Mouse (Mus musculus): Measurements from ENCODE around the gene Shisa5. TPM values are rescaled to one million over a fixed set of nuclear protein-coding genes. Genes with fewer than 3 reads are reported as not detected.

Shisa5 gene
- total RNA-seq, 2 experiments from 2014 or later: 46.0 to 56.0 TPM

Other genes starting within 250 kb of the Shisa5 start
- 10 to 100 TPM; 75.6 to 78.8 TPM for gene Nckipsd, start 230.2 kb upstream of the Shisa5 start, total RNA-seq (2021)
- gene Celsr3, start 212.2 kb upstream of the Shisa5 start, total RNA-seq (2021): 10 to 100 TPM; 54.6 to 58.6 TPM
- 10 to 100 TPM; 13.8 to 16.1 TPM for gene Slc26a6, start 185.3 kb upstream of the Shisa5 start, total RNA-seq (2021)
- gene Tmem89, start 123.9 kb upstream of the Shisa5 start, total RNA-seq (2021): not detected
- gene Uqcrc1, start 101.9 kb upstream of the Shisa5 start, total RNA-seq (2021): 100 to 1,000 TPM; 346 to 356 TPM
- gene Col7a1, start 85.0 kb upstream of the Shisa5 start, total RNA-seq (2021): 1 to 10 TPM; 1.9 to 2.3 TPM
- gene Ucn2, start 52.6 kb upstream of the Shisa5 start, total RNA-seq (2021): under 1 TPM; 0.47 to 0.76 TPM
- 10 to 100 TPM; 12.1 to 17.5 TPM for gene Pfkfb4, start 46.8 kb upstream of the Shisa5 start, total RNA-seq (2021)
- 10 to 100 TPM; 14.6 to 16.6 TPM for gene Trex1, start 21.2 kb downstream of the Shisa5 start, total RNA-seq (2021)
- gene Atrip, start 35.6 kb downstream of the Shisa5 start, total RNA-seq (2021): 10 to 100 TPM; 23.7 to 28.0 TPM
- 1 to 10 TPM; 8.7 to 9.3 TPM for gene Ccdc51, start 43.9 kb downstream of the Shisa5 start, total RNA-seq (2021)
- gene Tma7, start 44.0 kb downstream of the Shisa5 start, total RNA-seq (2021): 100 to 1,000 TPM; 286 to 308 TPM
- gene Plxnb1, start 56.8 kb downstream of the Shisa5 start, total RNA-seq (2021): 10 to 100 TPM; 70.4 to 76.5 TPM
- not detected for gene Fbxw21, start 123.5 kb downstream of the Shisa5 start, total RNA-seq (2021)
- not detected for gene Fbxw13, start 157.4 kb downstream of the Shisa5 start, total RNA-seq (2021)
- gene Fbxw20, start 196.2 kb downstream of the Shisa5 start, total RNA-seq (2021): not detected
- not detected for gene Fbxw14, start 249.1 kb downstream of the Shisa5 start, total RNA-seq (2021)

All from layer of hippocampus, adult 18-20 months (tissue).